Mouse (Mus musculus) liver, postnatal 0 days (tissue): Measurements from ENCODE around the gene Nell1. TPM values are rescaled to one million over a fixed set of nuclear protein-coding genes. Genes with fewer than 3 reads are reported as not detected.
A peak's percentile ranks its signal among the peaks of the same experiment; 100 is the strongest.

Source experiments
- ATAC-seq: fragments of 200-750 bp; cut with Nextera tagmentation; 2 replicates; pipeline ENCODE4 v1.8.0; 2017; ENCODE audit warnings: mild to moderate bottlenecking, moderate library complexity
- DNase-seq: peaks from one replicate; pipeline ENCODE4 v3.0.0-alpha.2; 2016
- H3K27ac ChIP-seq: fragments of 300-500 bp; sonication (generic); 2 replicates; pipeline ENCODE4 v1.5.1; 2014; ENCODE audit warnings: antibody characterized with exemption, moderate library complexity, mild to moderate bottlenecking, low read depth
- H3K27me3 ChIP-seq: fragments of 300-500 bp; sonication (generic); 2 replicates; pipeline ENCODE4 v1.6.1; 2014; ENCODE audit warnings: low read length, control low read depth, mixed read lengths; ENCODE audit not compliant: insufficient read depth
- H3K36me3 ChIP-seq: fragments of 300-500 bp; sonication (generic); replicated peaks from 2 replicates; pipeline ENCODE4 v1.6.1; 2014; ENCODE audit warnings: mild to moderate bottlenecking, control low read depth, low read length, moderate library complexity, mixed read lengths; ENCODE audit not compliant: insufficient read depth
- H3K4me1 ChIP-seq: fragments of 300-500 bp; sonication (generic); 2 replicates; pipeline ENCODE4 v1.6.1; 2014; ENCODE audit warnings: antibody characterized with exemption, mild to moderate bottlenecking, control low read depth; ENCODE audit not compliant: insufficient read depth
- H3K4me2 ChIP-seq: fragments of 300-500 bp; sonication (generic); 2 replicates; pipeline ENCODE4 v1.6.1; 2014; ENCODE audit warnings: low read depth, mild to moderate bottlenecking, low read length, moderate library complexity, mixed read lengths
- H3K4me3 ChIP-seq: fragments of 300-500 bp; sonication (generic); 2 replicates; pipeline ENCODE4 v1.5.1; 2014; ENCODE audit warnings: low read depth, low read length
- H3K9ac ChIP-seq: fragments of 300-500 bp; sonication (generic); replicated peaks from 2 replicates; pipeline ENCODE4 v1.6.1; 2014; ENCODE audit warnings: mild to moderate bottlenecking, moderate library complexity
- H3K9me3 ChIP-seq: fragments of 300-500 bp; sonication (generic); 2 replicates; pipeline ENCODE4 v1.6.1; 2016; ENCODE audit warnings: mild to moderate bottlenecking, control low read depth, low read length, mixed read lengths
- CTCF ChIP-seq: sonication (generic); IDR thresholded peaks from 2 replicates; pipeline ENCODE4 v1.5.1; 2016; ENCODE audit warnings: antibody characterized with exemption, low read depth
- EP300 ChIP-seq: IDR thresholded peaks from 2 replicates; pipeline ENCODE4 v1.6.1; 2016; ENCODE audit warnings: antibody characterized with exemption, low read depth, mild to moderate bottlenecking
- WGBS: fragments of 180-500 bp; shearing (Covaris S2); extraction: QIAGEN DNeasy Blood & Tissue Kit; methylation state at CpG from one replicate; pipeline ENCODE4 v1.1.7; 2014; ENCODE audit not compliant: insufficient replicate concordance; 5-methylcytosine and 5-hydroxymethylcytosine counted together
- polyA plus RNA-seq: library from polyadenylated mRNA; unstranded; fragments of >200 nt; fragmentation: Nextera tagmentation; extraction: Ambion mirVana; gene quantifications from 2 replicates; pipeline ENCODE4 v1.2.1, GENCODE M21; 2015

Gene Nell1
- polyA plus RNA-seq, 1 experiment from 2014 or later: not detected

DNA sequence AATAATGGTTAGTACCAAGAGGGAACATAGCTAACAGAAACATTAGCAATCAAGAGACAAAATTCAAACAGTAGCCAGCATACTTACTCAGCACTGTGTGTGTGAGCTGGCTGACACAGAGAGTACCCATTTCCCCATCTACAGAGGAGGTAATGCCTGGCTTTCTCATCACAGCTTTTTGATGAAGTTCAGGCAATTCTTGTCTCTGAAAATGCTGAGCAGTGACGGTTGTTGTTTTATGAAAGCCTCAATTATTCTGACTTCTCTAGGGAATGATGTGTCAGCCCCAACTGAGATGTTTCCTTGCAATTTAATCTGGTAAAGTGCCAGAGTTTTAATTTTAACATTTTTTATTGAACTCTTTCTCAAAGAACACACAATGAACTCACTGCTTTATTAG, 700.8 kb downstream of the Nell1 start:
- ATAC-seq (no peak), DNase-seq (no peak)
- H3K36me3 ChIP-seq: no peaks in the 10 kb centered on the region
- H3K4me3 ChIP-seq: no peak overlapping the region
- H3K27me3 ChIP-seq: no peaks in the 10 kb centered on the region
- TF ChIP-seq CTCF (no peak), EP300 (no peak)
- H3K9ac ChIP-seq: no peak overlapping the region
- no peak overlapping the region for H3K4me2 ChIP-seq
- no peaks in the 10 kb centered on the region for H3K4me1 ChIP-seq
- 91% methylated on average over 1 of the region's 1 CpGs for WGBS
- no peak overlapping the region for H3K27ac ChIP-seq
- no peaks in the 10 kb centered on the region for H3K9me3 ChIP-seq

DNA sequence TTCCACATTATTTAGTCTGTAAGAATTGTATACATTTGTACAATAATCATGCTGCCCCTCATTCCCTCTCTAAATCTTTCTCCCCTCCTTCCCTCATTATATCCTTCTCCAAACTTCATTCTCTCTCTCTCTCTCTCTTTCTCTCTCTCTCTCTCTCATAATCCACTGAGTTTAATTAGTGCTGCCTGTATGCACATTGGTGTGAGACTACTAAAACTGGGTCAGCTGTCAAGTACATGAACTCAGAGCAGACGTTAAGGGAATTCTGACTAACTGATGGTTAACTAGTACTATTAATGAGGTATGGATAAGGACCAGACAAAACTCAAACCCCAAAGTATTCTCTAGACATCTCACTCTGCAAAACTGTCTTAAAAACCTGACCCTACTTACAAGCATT, 702.8 kb downstream of the Nell1 start:
- no peak overlapping the region for H3K4me3 ChIP-seq
- no peak overlapping the region for H3K9ac ChIP-seq
- H3K9me3 ChIP-seq: no peaks in the 10 kb centered on the region
- TF ChIP-seq CTCF (no peak), EP300 (no peak)
- H3K36me3 ChIP-seq: no peaks in the 10 kb centered on the region
- no peak for ATAC-seq
- no peak for DNase-seq
- H3K4me2 ChIP-seq: no peak overlapping the region
- no peaks in the 10 kb centered on the region for H3K4me1 ChIP-seq
- no peak overlapping the region for H3K27ac ChIP-seq
- 45% methylated on average over 1 of the region's 1 CpGs for WGBS
- H3K27me3 ChIP-seq: no peaks in the 10 kb centered on the region

DNA sequence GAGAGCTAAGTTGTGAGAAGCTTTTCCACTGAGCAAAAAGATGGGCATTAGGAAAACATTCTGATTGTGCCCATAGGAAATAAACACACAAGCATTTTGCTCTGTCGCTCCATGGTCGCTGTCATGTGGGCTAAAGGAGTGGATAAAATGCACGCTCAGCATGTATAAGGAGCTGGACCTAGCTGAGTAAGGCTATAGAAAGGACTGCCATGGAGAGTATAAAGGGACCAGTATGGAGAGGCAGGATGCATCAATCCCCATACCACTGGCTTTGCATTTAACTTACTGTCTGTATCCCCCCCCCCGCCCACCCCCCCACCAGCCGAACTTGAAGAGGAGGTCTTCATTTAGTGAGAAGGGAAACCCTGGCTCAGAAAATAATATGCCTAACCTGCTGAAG, 711.7 kb downstream of the Nell1 start:
- no peak overlapping the region for H3K4me2 ChIP-seq
- H3K4me1 ChIP-seq: no peaks in the 10 kb centered on the region
- no peaks in the 10 kb centered on the region for H3K27me3 ChIP-seq
- DNase-seq: no peak
- no peaks in the 10 kb centered on the region for H3K36me3 ChIP-seq
- ATAC-seq: no peak
- TF ChIP-seq CTCF (no peak), EP300 (no peak)
- no peaks in the 10 kb centered on the region for H3K9me3 ChIP-seq
- H3K27ac ChIP-seq: no peak overlapping the region
- no peak overlapping the region for H3K4me3 ChIP-seq
- H3K9ac ChIP-seq: no peak overlapping the region
- WGBS: 85% methylated on average over 5 of the region's 5 CpGs

DNA sequence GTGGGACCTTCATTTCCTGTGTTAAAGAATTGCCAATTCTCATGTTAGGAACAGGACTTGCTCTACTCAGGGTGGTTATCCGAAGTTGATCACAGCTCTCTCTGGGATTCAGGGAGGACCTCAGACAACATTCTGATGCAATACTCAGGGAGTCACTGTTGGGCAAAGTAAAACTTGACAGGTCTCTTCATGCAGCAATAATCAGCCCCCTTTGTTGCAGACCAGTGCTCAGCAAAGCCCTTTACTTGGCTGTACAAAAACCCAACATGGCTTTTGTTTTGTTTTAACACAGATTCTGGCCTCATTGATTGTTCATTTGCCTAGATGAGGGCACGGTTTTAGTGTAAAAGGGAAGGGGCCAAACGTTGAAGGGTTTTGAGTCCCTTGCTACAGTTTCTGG, 750.5 kb downstream of the Nell1 start:
- no peaks in the 10 kb centered on the region for H3K36me3 ChIP-seq
- H3K4me2 ChIP-seq: no peak overlapping the region
- H3K27me3 ChIP-seq: no peaks in the 10 kb centered on the region
- no peaks in the 10 kb centered on the region for H3K9me3 ChIP-seq
- H3K4me1 ChIP-seq: no peaks in the 10 kb centered on the region
- 61% methylated on average over 3 of the region's 3 CpGs for WGBS
- H3K27ac ChIP-seq: no peak overlapping the region
- H3K4me3 ChIP-seq: no peak overlapping the region
- DNase-seq (no peak), ATAC-seq (no peak)
- no peak overlapping the region for H3K9ac ChIP-seq
- TF ChIP-seq EP300 (no peak), CTCF (no peak)

DNA sequence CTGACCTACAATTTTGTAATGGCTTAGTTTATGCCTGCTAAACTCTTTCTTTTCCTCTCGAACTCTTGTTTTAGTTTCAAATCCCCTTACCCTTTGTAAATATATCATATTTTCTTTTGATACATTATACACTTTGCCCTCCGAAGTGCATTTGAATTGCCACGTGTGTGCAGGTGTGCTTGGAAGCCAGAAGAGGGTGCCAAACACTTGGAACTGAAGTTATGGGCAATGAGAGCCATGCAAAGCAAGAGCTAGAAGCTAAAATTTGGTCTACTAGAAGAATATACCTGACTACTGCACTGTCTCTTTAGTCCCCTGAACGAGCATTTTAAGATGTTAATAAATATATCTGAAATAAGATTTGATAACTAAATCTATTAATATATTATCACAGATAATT, 756.3 kb downstream of the Nell1 start:
- Histone ChIP-seq H3K27ac (no peak overlapping the region), H3K4me2 (no peak overlapping the region), H3K4me3 (no peak overlapping the region), H3K9me3 (no peaks in the 10 kb centered on the region), H3K36me3 (no peaks in the 10 kb centered on the region), H3K9ac (no peak overlapping the region), H3K27me3 (no peaks in the 10 kb centered on the region), H3K4me1 (no peaks in the 10 kb centered on the region)
- TF ChIP-seq CTCF (no peak), EP300 (no peak)
- ATAC-seq: no peak
- 39% methylated on average over 4 of the region's 4 CpGs for WGBS
- DNase-seq: no peak

DNA sequence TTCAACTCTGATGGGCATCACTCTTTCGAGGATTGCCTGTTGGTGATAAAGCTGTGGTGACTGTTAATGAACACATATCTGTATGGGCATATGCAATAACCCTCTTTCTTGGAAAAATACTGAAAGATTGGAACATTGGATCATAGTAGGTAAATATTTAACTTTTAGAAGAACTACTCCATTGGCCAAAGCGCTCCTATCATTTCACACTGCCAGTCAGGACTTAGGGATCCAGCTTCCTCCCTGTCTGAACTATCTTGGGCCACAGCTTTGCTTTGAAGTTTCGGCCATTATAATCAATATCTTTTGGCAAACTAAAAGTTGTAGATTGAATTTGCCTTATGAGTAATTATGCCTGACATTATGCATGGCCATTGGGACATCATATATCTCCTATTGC, 780.9 kb downstream of the Nell1 start:
- no peak overlapping the region for H3K27ac ChIP-seq
- ATAC-seq (peak; percentile 85), DNase-seq (no peak)
- TF ChIP-seq CTCF (no peak), EP300 (no peak)
- no peak overlapping the region for H3K4me3 ChIP-seq
- H3K27me3 ChIP-seq: no peaks in the 10 kb centered on the region
- no peaks in the 10 kb centered on the region for H3K4me1 ChIP-seq
- H3K4me2 ChIP-seq: no peak overlapping the region
- no peaks in the 10 kb centered on the region for H3K9me3 ChIP-seq
- H3K9ac ChIP-seq: no peak overlapping the region
- 58% methylated on average over 3 of the region's 3 CpGs for WGBS
- H3K36me3 ChIP-seq: no peaks in the 10 kb centered on the region

DNA sequence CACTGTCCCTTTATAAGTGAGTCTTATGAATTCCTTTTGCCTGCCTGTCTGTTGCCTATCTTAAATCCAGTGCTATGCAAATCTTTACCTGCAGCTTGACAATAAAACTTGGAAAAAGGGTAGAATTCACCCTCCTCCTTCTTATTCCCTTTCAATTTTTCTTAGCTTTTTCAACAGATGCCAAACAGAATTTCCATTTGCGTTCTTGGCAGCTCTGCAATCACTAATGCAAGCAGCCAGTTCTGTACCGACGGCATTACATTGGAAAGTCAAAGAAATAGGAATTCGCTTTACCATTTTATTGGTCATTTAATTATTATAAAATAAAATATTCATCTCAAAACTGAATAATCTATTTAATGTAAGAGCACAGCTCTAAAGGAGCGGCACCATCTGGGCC, 781.7 kb downstream of the Nell1 start:
- no peak for TF ChIP-seq CTCF
- Histone ChIP-seq H3K9me3 (no peaks in the 10 kb centered on the region), H3K36me3 (no peaks in the 10 kb centered on the region), H3K4me2 (no peak overlapping the region), H3K9ac (no peak overlapping the region), H3K4me1 (no peaks in the 10 kb centered on the region), H3K4me3 (no peak overlapping the region), H3K27ac (no peak overlapping the region), H3K27me3 (no peaks in the 10 kb centered on the region)
- no peak for ATAC-seq
- 80% methylated on average over 5 of the region's 5 CpGs for WGBS
- DNase-seq: no peak
